ENCODE assay signal across 11 mouse cellular contexts in genomic region chr13:37628391-37629270, GRCm38 (mm10).
A peak's percentile ranks its signal among the peaks of the same experiment; 100 is the strongest.
DNase-seq lines count a peak whose midpoint lies in the region; ATAC-seq and TF ChIP-seq lines count a peak whose summit lies in the region.
"Had no signal": no experiment of that assay in that cellular context is flagged by ENCODE, and none has a peak within 500 bp of the region (broad histone marks: within the 10 kb centered on the region; RNA-seq: fewer than 3 reads in every experiment).

No protein-coding gene starts in this region.

- no peak overlapping the region for H3K9ac ChIP-seq in heart, embryonic 16.5 days (ENCODE audit: low read length)

- ATAC-seq in heart, embryonic 16.5 days (replicated peaks; ENCODE audit: extremely low read depth, insufficient read depth, low FRiP score), result peak; percentile 5; the same call in 1 of the 2 replicates
- ATAC-seq: intestine, postnatal 0 days had no signal

- H3ac ChIP-seq in C2C12 (ENCODE audit: control insufficient read depth, insufficient read length, low read depth) (no peak overlapping the region), myocyte (ENCODE audit: control insufficient read depth, insufficient read length) (no peak overlapping the region)

- H3K4me2 ChIP-seq in heart, embryonic 16.5 days (ENCODE audit: low read depth, low read length), result no peak overlapping the region
- H3K4me2 ChIP-seq in myocyte (ENCODE audit: low read depth), result no peak overlapping the region

- H3K36me3 ChIP-seq in C2C12 (ENCODE audit: control insufficient read depth, insufficient read depth) (no peaks in the 10 kb centered on the region), myocyte (ENCODE audit: control insufficient read depth, insufficient read depth) (no peaks in the 10 kb centered on the region)
- no peaks in the 10 kb centered on the region for H3K36me3 ChIP-seq in heart, embryonic 16.5 days (ENCODE audit: control insufficient read depth, insufficient read depth)

- TF ChIP-seq CTCF in C2C12 (IDR thresholded peaks at IDR 0.05; ENCODE audit: control insufficient read depth, insufficient read depth, insufficient read length), result no peak

- H3K4me1 ChIP-seq in heart, embryonic 16.5 days (ENCODE audit: control insufficient read depth, insufficient read depth, low read length), result peaks cover 22% of the 10 kb centered on the region

- H3K27ac ChIP-seq in heart, embryonic 16.5 days (ENCODE audit: low read length), result peak overlapping the region; percentile 64
- H3K27ac ChIP-seq: macrophage had no signal

- WGBS in heart, embryonic 16.5 days, result 61% methylated on average over 16 of the region's 16 CpGs

- H3K4me3 ChIP-seq in C2C12 (ENCODE audit: insufficient read depth, poor library complexity, severe bottlenecking) (no peak overlapping the region), myocyte (no peak overlapping the region)
- no peak overlapping the region for H3K4me3 ChIP-seq in heart, embryonic 16.5 days (ENCODE audit: low read length)

- H3K27me3 ChIP-seq in C2C12 (ENCODE audit: control insufficient read depth, insufficient read depth, insufficient read length) (no peaks in the 10 kb centered on the region), myocyte (ENCODE audit: control insufficient read depth, insufficient read depth, insufficient read length) (no peaks in the 10 kb centered on the region)
- no peaks in the 10 kb centered on the region for H3K27me3 ChIP-seq in heart, embryonic 16.5 days (ENCODE audit: control insufficient read depth, insufficient read depth, low read length)

- DNase-seq in 416B (ENCODE audit: low read depth) (peak; percentile 41), adipocyte (ENCODE audit: low spot score) (no peak)
- DNase-seq in embryo, embryonic 11 days, result no peak
- DNase-seq in urinary bladder, postnatal 10 days (ENCODE audit: low spot score), result no peak
- DNase-seq: adrenal gland, adult 8-10 months; retina, postnatal 1 day had no signal

- H3K79me2 ChIP-seq in C2C12 (ENCODE audit: control insufficient read depth, insufficient read depth) (no peaks in the 10 kb centered on the region), myocyte (ENCODE audit: control insufficient read depth, insufficient read depth) (no peaks in the 10 kb centered on the region)

- H3K9me3 ChIP-seq in heart, embryonic 16.5 days (replicated peaks; ENCODE audit: control insufficient read depth, low read length), result peaks cover 7% of the 10 kb centered on the region

- no peak for TF ChIP-seq POLR2A in myocyte (IDR thresholded peaks at IDR 0.05; ENCODE audit: insufficient read length, low read depth)

- H3K79me3 ChIP-seq in C2C12 (ENCODE audit: low read depth), result no peaks in the 10 kb centered on the region

TF ChIP-seq in C2C12, 6 proteins besides CTCF, POLR2A, EP300 and RAD21:
- TF ChIP-seq MYOG (IDR thresholded peaks at IDR 0.05; ENCODE audit: control insufficient read depth, extremely low read depth, insufficient read length) (no peak), USF1 (IDR thresholded peaks at IDR 0.05; ENCODE audit: low read depth) (no peak), MYOD1 (IDR thresholded peaks at IDR 0.05; ENCODE audit: control insufficient read depth, insufficient read length, low read depth) (peak; percentile 65)

TF ChIP-seq in myocyte, 11 proteins besides CTCF, POLR2A, EP300 and RAD21:
- TF ChIP-seq REST (IDR thresholded peaks at IDR 0.05; ENCODE audit: insufficient read depth, insufficient read length) (no peak), MAX (IDR thresholded peaks at IDR 0.05; ENCODE audit: low read depth) (no peak), SRF (IDR thresholded peaks at IDR 0.05; ENCODE audit: control insufficient read depth, insufficient read length, low read depth) (no peak), MYOD1 (IDR thresholded peaks at IDR 0.05; ENCODE audit: control insufficient read depth in 1 of 3, insufficient read length in 2 of 3, low read depth in 2 of 3) (peak; percentile 47 to 83 (median 82)), USF1 (IDR thresholded peaks at IDR 0.05; ENCODE audit: low read depth) (no peak), CEBPB (IDR thresholded peaks at IDR 0.05; ENCODE audit: insufficient read depth, poor library complexity, severe bottlenecking) (no peak)
